Mouse (Mus musculus): ENCODE measurements around the gene Caprin1. TPM values are rescaled to one million over a fixed set of nuclear protein-coding genes. Genes with fewer than 3 reads are reported as not detected.

Caprin1 gene
- polyA plus RNA-seq, 1 experiment, result 48.8 TPM

DNA sequence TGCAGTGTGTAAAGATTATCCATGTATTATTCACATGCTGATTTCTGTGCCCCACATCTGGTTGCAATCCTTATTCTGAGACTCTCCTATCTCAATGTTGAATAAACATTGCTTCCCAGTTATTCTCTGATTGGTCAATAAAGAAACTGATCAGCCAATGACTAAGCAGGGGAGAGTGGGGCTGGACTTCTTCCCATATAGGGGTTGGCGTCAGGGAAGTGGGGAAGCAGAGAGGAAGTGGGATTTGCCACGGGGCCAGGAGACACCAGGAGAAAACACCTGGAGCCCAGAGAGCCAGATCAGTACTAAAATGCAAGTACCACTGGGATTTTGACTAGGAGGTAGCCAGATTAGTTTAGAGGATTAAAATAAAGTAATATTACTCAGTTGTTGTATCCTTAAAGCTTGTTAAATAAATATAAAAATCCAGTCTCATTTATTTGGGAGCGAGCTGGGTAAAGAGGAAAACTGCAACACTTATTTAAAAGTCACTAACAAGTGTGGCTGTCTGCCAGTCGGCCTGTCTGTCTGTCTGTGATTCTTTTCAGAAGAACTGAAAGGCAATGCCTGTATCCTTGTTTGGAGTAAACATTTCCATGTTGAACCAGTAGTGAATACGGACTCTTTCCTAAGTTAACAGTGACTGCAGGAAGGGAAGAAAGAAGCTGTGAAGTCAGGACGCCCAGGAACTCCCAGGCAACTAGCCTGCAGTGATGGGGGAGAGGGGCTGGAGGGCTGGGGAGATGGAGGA, 19.9 kb upstream of the Caprin1 start:
- no peaks in the 10 kb centered on the region for H3K27me3 ChIP-seq (ENCODE audit: control insufficient read depth, insufficient read depth, low read length)
- H3K4me3 ChIP-seq (ENCODE audit: extremely low read depth, insufficient read depth, insufficient read length), result no peak overlapping the region
- no peaks in the 10 kb centered on the region for H3K4me1 ChIP-seq (ENCODE audit: control insufficient read depth, insufficient read depth, insufficient read length)
- WGBS, result 58% methylated on average over 6 of the region's 6 CpGs
- TF ChIP-seq POLR2A (IDR thresholded peaks at IDR 0.05; ENCODE audit: low read depth, low read length), result no peak
- TF ChIP-seq CTCF (IDR thresholded peaks at IDR 0.05; ENCODE audit: extremely low read depth, insufficient read depth, insufficient read length, insufficient replicate concordance), result no peak
- no peak overlapping the region for H3K27ac ChIP-seq (ENCODE audit: insufficient read depth, low read length)
- no peaks in the 10 kb centered on the region for H3K36me3 ChIP-seq (ENCODE audit: control insufficient read depth, insufficient read depth, low read length)
- no peak for DNase-seq (ENCODE audit: low read depth in 1 of 2, low spot score in 2 of 2)

DNA sequence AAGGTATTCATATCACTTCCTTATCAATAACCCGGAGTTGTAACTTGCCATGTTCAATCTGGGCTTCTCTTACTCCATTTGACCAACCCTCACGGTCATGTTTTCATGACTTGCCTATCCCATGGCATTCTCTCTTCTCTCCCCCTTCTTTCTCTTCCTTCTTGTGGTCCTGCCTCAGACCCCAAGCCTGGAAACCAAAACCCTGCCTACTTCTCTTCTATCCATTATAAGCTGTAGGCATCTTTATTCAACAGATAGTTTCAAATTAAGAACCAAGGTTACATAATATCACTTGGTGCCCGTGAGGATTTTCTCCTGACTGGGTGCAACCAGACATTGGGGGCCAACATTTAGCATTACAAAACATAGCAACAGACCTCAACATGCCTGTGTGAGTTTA, 18.5 kb upstream of the Caprin1 start:
- Histone ChIP-seq H3K4me1 (ENCODE audit: control insufficient read depth, insufficient read depth, insufficient read length) (no peaks in the 10 kb centered on the region), H3K27ac (ENCODE audit: insufficient read depth, low read length) (no peak overlapping the region), H3K4me3 (ENCODE audit: extremely low read depth, insufficient read depth, insufficient read length) (no peak overlapping the region), H3K27me3 (ENCODE audit: control insufficient read depth, insufficient read depth, low read length) (no peaks in the 10 kb centered on the region), H3K36me3 (ENCODE audit: control insufficient read depth, insufficient read depth, low read length) (no peaks in the 10 kb centered on the region)
- TF ChIP-seq CTCF (IDR thresholded peaks at IDR 0.05; ENCODE audit: extremely low read depth, insufficient read depth, insufficient read length, insufficient replicate concordance) (no peak), POLR2A (IDR thresholded peaks at IDR 0.05; ENCODE audit: low read depth, low read length) (no peak)
- WGBS, result 85% methylated on average over 3 of the region's 3 CpGs
- no peak for DNase-seq (ENCODE audit: low read depth in 1 of 2, low spot score in 2 of 2)

DNA sequence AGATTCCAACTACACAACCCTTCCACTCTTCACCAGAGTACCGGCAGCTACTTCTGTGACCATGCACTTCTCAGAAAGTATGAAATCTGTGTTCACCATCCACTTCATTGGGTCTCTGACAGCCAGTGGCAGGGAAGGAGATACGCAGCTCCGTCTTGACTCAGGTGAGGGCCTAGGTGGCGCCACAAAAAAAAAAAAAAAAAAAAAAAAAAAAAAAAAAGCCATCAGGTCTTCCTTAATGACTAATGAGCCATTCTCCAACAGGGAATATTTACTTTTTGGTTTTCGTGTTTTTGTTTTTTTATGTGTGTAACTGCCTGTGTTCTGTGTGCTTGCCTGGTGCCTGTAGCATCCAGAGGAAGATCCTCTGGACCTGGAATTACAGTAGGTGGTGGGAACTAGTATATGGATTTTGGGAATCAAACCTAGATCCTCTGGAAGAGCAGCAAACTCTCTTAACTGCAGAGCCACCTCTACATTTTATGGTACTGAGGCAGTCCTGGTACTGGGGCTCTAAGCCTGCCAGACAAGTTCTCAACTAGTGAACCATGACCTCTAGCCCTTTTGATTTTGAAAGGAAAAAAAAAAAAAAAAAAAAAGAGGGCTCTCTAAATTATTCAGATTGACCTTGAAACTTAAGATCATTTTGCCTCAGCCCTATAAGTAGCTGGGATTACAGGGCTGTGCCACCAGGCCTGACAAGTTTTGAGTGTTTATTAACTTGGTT, 14.2 kb upstream of the Caprin1 start:
- TF ChIP-seq CTCF (IDR thresholded peaks at IDR 0.05; ENCODE audit: extremely low read depth, insufficient read depth, insufficient read length, insufficient replicate concordance) (no peak), POLR2A (IDR thresholded peaks at IDR 0.05; ENCODE audit: low read depth, low read length) (no peak)
- DNase-seq (ENCODE audit: low read depth in 1 of 2, low spot score in 2 of 2), result no peak
- WGBS, result 85% methylated on average over 5 of the region's 5 CpGs
- Histone ChIP-seq H3K36me3 (ENCODE audit: control insufficient read depth, insufficient read depth, low read length) (no peaks in the 10 kb centered on the region), H3K27ac (ENCODE audit: insufficient read depth, low read length) (no peak overlapping the region), H3K4me1 (ENCODE audit: control insufficient read depth, insufficient read depth, insufficient read length) (no peaks in the 10 kb centered on the region), H3K4me3 (ENCODE audit: extremely low read depth, insufficient read depth, insufficient read length) (no peak overlapping the region), H3K27me3 (ENCODE audit: control insufficient read depth, insufficient read depth, low read length) (no peaks in the 10 kb centered on the region)

DNA sequence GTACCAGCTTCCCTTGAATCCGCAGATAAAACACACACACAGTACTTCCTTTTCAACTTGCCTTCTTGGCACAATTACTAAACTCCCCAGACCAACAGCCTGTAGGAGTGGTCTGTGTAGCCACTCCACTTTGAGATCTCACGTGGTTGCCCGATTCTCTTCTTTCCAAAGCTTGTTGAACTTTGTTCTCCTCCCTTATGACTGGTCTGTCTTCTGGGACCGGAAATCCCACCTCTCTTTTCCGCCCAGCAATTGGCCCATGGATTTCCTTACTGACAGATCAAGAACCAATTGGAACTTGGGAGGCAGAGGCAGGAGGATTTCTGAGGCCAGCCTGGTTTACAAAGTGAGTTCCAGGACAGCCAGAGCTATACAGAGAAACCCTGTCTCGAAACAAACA, 13.0 kb upstream of the Caprin1 start:
- H3K27ac ChIP-seq (ENCODE audit: insufficient read depth, low read length), result no peak overlapping the region
- H3K4me3 ChIP-seq (ENCODE audit: extremely low read depth, insufficient read depth, insufficient read length), result no peak overlapping the region
- 86% methylated on average over 6 of the region's 6 CpGs for WGBS
- no peaks in the 10 kb centered on the region for H3K4me1 ChIP-seq (ENCODE audit: control insufficient read depth, insufficient read depth, insufficient read length)
- no peaks in the 10 kb centered on the region for H3K36me3 ChIP-seq (ENCODE audit: control insufficient read depth, insufficient read depth, low read length)
- TF ChIP-seq CTCF (IDR thresholded peaks at IDR 0.05; ENCODE audit: extremely low read depth, insufficient read depth, insufficient read length, insufficient replicate concordance), result no peak
- no peak for TF ChIP-seq POLR2A (IDR thresholded peaks at IDR 0.05; ENCODE audit: low read depth, low read length)
- no peak for DNase-seq (ENCODE audit: low read depth in 1 of 2, low spot score in 2 of 2)
- no peaks in the 10 kb centered on the region for H3K27me3 ChIP-seq (ENCODE audit: control insufficient read depth, insufficient read depth, low read length)

DNA sequence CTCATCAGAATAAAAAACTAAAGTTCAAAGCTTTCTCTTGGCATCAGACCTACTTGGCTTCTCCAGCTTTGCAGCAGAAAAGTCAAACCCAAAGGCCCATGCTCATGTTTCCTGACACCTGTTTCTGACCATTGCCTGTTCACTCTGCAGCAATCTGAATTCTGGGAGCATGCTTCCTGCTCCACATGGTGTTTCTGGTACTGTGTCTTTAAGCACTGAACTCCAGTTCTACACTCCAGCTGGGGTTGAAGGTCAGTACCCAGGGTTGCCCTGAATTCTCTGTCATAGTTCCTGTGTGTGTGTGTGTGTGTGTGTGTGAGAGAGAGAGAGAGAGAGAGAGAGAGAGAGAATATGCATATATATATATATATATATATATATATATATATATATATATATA, 11.0 kb upstream of the Caprin1 start:
- TF ChIP-seq POLR2A (IDR thresholded peaks at IDR 0.05; ENCODE audit: low read depth, low read length) (no peak), CTCF (IDR thresholded peaks at IDR 0.05; ENCODE audit: extremely low read depth, insufficient read depth, insufficient read length, insufficient replicate concordance) (no peak)
- no peak overlapping the region for H3K4me3 ChIP-seq (ENCODE audit: extremely low read depth, insufficient read depth, insufficient read length)
- H3K27me3 ChIP-seq (ENCODE audit: control insufficient read depth, insufficient read depth, low read length), result no peaks in the 10 kb centered on the region
- no peaks in the 10 kb centered on the region for H3K36me3 ChIP-seq (ENCODE audit: control insufficient read depth, insufficient read depth, low read length)
- H3K27ac ChIP-seq (ENCODE audit: insufficient read depth, low read length), result no peak overlapping the region
- H3K4me1 ChIP-seq (ENCODE audit: control insufficient read depth, insufficient read depth, insufficient read length), result no peaks in the 10 kb centered on the region
- DNase-seq (ENCODE audit: low read depth in 1 of 2, low spot score in 2 of 2), result no peak

DNA sequence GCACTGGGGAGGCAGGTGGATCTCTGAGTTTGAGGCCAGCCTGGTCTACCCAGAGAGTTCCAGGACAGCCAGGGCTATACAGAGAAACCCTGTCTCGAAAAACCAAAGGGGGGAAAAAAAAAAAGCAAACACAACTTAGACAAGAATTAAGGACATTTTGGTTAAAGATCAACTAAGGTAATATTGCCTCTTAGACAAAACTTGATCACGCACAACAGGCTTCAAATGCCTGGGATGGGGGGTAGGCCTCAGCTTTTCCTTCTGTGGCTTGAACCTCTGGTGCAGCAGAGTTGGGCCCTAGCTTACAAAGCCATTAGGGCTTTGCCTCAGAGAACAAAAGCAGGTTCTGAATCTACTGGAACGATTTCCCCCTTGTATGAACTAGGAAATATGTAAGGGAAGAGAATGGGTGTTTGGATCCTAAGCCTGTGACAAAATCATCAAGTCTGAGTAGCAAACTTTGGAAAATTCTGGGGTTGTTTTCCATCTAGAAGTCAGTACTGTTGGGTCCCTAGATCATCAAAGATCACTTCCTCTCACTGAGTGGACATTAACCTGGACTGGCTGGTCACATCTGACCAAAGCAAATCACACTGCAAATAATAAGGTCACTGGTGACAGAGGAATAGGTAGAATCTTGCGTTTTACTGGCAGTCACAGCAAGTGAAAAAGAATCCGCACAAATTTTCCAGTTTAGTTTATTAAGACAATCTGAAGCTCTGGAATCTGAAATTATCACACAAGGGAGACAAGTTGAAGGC, 6.5 kb upstream of the Caprin1 start:
- TF ChIP-seq POLR2A (IDR thresholded peaks at IDR 0.05; ENCODE audit: low read depth, low read length), result no peak
- TF ChIP-seq CTCF (IDR thresholded peaks at IDR 0.05; ENCODE audit: extremely low read depth, insufficient read depth, insufficient read length, insufficient replicate concordance), result no peak
- no peak overlapping the region for H3K27ac ChIP-seq (ENCODE audit: insufficient read depth, low read length)

More for the DNA sequence above, 6.5 kb upstream of the Caprin1 start:
- no peaks in the 10 kb centered on the region; the same call in 1 of the 2 replicates for H3K4me1 ChIP-seq (ENCODE audit: control insufficient read depth, insufficient read depth, insufficient read length)
- WGBS, result 87% methylated on average over 5 of the region's 5 CpGs
- H3K36me3 ChIP-seq (ENCODE audit: control insufficient read depth, insufficient read depth, low read length), result no peaks in the 10 kb centered on the region
- no peaks in the 10 kb centered on the region for H3K27me3 ChIP-seq (ENCODE audit: control insufficient read depth, insufficient read depth, low read length)
- H3K4me3 ChIP-seq (ENCODE audit: extremely low read depth, insufficient read depth, insufficient read length), result no peak overlapping the region
- DNase-seq (ENCODE audit: low read depth in 1 of 2, low spot score in 2 of 2), result no peak

Data from spleen, adult 2 months (tissue).